Mouse (Mus musculus) cerebellum, adult 11-12 months (tissue): ENCODE data around the gene Rpl41.
"Not testable (repeated sequence)": the region's sequence is repeated elsewhere in the genome, so short reads cannot be mapped to it uniquely, and the experiment has no call there.

ENCODE experiments used
- DNase-seq: peaks from one replicate; pipeline ENCODE4 v3.0.0; 2022

Rpl41 gene

DNA sequence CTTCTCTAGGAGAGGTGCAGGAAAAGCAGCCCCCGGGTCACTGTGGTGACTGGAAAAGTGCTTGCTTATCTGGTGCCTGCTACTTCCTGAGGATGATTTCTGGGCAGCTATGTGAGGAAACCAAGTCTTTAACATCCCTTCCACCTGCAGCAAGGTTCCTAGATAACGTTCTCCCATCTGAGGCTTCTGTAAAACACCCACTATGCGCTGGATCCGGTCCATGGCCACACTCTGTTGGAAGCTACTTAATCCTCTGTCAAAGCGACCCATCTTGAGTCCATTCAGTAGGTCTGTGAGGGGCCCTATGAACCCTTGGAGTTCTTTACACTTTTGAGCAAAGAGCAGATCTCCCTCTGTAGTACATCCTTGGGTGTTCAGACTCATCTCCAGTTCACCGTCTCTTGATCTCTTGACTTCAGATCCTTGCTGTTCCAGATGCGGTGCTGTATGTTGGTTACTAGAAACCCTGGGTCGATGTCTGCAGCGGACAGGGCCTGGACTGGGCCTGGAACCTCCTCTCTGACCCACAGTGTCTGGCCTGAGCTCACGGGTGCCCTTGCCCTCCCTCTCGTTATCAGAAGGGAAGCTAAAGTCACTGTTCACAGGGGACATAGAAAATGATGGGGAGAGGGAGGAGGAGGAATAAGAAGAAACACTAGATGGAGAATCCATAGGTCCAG is 1.2 kb upstream of the Rpl41 start:
- peak; percentile 59 for DNase-seq

DNA sequence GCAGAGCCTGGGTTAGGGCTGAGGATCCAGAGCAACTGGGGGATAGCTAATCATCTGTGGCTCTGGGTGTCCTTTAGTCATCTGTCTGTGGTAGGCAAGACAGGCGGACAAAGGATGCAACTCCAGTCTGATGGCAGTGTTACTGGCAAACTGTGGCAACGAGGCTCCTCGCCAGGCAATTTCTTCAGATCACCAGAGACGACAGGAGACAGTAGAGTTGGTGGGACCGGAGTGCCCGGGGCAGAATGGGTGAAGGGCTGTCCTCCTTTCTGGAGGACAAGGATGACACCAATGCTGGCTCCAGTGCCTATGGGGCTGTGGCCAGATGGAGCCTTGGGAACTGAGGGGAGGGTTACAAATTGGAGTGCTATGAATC is 565 bp upstream of the Rpl41 start:
- DNase-seq = peak; percentile 80

DNA sequence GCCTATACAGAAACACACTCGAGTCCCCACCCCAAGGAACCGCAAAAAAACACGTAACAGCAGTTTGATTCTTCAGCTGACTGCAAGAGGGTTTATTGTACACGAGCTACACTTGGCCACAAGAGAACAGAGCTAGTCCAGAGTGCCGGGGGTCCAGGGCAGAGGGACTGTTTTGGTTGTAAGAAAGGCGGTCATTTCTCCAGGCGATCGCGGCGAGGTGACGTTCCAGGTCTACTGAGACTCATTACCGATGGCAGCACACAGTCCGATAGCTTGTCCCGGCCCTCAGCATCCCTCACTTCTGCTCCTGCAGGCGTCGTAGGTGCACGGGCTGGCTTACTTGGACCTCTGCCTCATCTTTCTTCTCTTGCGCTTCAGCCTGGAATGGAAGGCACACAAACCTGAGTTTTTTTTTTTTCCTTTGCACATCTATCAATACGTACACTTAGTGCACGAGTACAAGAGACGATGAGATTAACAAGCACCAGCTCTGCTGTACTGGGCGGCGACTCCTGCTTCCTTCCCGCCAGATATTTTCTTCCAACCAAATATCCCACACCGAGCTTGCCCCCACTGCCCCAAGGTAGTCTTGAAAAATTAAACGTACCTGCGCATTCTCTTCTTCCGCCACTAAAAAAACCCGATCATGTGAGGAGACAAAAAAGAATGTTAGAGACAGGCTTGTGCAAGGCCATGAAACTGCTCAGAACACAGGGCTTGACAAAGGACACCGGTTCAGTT is 884 bp downstream of the Rpl41 start:
- DNase-seq = not testable (repeated sequence)

DNA sequence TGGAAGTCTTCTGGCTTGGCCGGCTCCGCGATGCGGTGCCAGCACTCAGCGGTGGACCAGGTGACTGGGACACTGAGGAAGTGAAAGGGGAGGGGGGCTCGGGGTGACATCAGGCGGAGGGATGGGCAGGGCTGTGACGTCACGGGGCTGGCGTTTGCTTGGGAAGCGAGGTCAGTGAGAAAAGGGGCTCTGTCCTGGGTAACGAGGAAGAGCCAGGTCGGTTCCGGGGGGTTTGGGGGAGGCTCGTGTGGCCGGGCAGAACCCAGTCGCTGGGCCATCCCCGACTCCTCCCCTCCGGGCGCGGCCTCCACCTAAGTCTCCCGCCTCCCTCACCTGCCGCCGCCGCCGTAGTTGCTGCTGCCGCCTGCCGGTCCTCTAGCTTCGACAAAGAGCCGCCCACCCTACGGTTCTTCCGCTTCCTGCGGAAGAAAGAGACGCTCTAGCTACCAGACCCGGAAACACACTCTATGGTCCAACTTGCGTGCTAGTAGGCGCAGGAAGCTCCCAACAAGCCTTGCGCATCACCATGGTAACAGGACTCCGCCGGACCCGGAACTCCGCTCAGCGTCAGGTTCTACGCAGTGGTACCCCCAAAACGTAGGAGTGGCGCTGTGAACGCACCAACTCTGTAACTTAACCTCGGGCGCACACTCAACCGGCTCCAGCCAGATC is 1.6 kb downstream of the Rpl41 start, which contains the start of gene Zc3h10:
Gene Zc3h10, minus strand, starts transcription at position 414 of the 672 bp plus-strand sequence.
- DNase-seq = peak; percentile 97

DNA sequence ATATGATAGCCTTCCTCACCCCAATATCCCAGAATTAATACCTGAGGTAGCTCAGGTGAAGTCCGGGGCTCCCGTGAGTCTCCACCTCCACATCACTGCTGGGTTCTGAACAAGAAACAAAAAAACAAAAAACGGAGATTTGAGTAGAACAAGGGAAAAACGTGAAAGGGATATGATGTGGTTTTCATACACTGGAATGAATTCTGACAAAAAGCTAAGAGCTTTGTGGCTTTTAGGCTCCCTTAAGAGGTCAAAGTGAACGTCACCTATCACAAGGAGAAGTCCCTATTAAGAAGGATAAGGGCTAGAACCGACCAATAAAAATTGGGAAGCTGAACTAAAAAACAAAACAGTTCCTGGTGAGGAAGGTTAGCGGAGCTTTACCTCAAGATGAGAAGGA is 2.3 kb downstream of the Rpl41 start:
- DNase-seq = no peak

DNA sequence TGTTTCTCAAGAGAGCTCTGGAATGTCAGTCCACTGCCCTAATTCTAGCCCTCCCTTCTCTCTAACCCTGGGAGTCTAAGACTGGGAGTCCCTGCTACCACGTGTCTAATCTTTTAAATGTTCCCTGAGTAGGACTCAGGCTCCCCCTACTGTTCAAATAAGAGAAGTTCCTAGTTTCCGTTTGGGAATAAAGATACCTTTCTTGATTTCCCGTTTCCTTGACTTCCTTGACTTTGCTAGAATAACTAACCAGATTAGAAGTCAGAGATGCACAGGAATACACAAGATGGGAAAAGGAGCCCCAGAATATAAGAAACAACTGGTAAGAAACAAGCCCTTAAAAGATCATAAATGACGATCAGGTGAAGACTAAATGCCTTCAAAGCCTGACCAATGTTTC is 2.7 kb downstream of the Rpl41 start:
- no peak for DNase-seq

DNA sequence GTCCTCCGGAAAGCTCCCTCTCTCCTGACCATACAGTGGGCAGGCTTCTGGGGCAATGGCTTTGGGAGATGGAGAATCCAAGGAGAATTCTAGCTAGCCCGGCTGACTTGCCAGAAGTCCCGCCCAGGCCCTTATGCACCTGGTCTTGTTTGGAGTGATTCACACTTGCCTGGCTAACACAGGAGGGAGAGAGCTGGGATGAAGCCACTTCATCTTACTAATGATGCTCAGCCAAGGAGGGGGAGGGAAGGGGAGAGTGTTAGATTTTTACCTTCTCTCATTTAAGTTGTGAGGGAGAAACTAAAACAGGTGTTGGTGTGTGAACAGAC is 3.6 kb downstream of the Rpl41 start:
- DNase-seq = peak; percentile 54

DNA sequence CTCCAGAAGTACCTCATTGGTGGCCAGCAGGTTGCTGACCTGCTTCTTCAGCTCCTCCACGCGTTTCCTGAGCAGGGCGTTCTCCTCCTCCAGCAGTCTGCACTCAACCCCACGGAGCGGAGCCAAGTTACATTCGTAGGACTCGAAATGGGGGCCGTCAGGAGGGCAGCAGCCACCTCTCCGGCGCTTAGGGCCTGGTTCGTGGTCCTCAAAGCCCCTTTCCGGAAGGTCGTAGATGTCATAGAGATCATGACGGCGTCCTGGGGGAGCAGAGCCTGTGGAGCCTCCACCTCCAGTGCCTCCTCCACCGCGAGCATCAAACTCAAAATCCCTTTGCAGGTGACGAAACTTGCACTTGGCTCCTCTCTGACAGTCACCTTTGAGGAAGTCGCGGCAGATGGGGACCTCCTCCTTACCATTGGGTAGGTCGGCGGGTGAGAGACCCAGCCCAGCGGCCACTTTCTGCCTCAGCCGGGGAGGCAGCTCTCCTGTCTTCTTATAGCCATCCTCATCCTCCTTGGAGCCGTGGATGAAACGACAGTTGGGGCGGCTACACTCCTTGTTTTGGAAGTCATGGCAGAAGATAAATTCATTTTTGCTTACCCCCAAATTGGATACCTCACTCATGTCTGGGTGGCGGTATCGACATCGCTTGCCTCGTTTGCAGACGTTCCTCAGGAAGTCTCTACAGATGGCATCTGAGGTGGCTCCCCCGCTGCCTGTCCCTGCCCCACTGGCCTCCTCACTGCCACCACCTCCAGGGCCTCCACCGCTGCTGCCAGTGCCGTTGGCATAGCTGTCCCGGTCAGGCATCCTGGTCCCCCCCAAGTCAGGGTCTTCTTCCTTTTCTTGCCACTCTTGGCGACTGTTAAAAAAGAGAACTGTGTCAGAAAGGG is 4.2 kb downstream of the Rpl41 start:
- DNase-seq = peak; percentile 59

DNA sequence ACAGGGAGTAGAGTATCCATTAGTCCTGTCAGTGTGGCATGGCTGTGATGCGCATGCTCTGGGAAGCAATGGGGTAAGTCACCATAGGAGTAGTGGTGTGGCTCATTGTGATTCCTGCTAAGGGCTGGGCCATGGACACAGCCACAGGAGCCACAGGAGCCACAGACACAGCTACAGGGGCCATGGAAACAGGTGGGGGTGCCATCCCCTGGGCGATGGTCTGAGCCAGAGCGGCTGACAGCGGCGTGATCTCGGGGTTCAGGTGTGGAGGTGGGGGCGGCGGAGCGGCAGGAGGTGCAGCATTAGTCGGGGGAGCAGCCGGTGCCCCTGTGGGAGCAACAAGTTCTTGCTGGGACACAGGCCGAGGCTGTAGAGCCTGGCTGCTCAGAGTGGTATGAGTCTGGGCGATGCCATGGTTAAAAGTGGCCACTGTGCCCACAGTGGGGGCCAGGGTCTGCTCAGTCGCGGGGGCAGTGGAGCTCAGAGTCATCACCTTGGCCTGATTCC is 4.9 kb downstream of the Rpl41 start:
- DNase-seq = peak; percentile 51

DNA sequence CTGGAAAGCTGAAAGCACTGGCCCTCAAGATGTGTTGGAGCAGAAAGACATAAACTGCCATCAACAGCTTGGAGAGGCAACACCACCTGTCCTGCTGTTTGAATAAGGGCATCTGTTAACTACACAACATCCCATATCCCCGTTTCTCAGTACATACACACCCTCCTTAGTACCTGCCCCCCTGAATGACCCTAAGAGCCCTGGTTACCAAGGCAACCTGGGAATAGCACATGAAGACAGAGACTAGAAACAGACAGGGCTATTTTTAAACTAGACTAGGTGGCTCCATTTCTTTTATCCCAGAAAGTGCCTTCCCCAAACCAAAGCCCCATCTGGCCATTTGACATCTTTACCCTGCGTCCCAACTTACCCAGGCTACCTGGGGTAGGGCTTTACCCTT is 6.0 kb downstream of the Rpl41 start:
- no peak for DNase-seq

DNA sequence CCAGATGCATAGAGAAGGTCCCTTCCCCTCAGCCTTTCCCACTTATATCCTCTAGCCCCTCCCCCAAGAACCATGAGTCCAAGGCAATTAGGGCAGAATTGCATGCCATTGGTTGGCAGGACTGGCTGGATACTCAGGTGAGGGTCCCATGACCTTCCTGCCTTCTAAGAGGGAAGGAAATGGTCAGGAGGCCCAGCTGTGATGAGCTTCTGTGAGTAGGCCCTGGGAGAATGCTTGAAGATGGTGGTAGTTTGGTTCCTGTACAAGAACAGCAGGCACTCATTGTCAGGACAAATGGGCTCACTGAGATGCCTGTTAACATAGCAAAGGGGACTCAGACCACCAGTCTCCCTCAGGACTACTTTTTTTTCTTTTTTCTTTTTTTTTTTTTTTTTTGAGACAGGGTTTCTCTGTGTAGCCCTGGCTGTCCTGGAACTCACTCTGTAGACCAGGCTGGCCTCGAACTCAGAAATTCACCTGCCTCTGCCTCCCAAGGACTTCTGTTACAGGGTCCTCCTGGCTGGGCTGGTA is 10.7 kb downstream of the Rpl41 start:
- DNase-seq = no peak

DNA sequence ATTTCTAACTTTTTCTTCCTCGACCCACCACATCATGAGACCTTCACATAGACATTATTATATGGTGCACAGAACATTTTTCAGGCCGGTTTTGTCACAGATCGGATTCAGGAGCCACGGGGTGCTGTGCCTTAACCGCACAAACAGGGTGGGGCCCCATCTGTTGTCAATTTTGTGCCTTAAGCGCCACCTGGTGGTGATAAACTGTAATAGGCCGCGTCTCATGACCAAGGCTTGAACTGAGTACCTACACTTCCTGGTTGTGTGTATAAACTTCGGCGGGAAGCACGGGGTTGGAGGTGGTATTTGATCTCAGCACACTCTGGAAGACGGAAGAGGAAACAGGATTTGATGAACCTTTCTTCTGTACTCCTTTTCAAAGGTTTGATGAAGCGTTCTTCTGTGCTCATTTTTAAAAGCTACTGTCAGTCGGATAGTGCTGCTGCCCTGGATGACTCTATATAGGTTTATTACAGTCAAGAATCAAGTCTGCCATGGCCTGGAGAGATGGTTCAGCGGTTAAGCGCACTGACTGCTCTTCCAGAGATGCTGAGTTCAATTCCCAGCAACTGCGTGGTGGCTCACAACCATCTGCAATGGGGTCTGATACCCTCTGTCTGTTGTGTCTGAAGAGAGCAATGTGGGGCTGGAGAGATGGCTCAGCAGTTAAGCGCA is 12.7 kb downstream of the Rpl41 start:
- peak; percentile 87 for DNase-seq

DNA sequence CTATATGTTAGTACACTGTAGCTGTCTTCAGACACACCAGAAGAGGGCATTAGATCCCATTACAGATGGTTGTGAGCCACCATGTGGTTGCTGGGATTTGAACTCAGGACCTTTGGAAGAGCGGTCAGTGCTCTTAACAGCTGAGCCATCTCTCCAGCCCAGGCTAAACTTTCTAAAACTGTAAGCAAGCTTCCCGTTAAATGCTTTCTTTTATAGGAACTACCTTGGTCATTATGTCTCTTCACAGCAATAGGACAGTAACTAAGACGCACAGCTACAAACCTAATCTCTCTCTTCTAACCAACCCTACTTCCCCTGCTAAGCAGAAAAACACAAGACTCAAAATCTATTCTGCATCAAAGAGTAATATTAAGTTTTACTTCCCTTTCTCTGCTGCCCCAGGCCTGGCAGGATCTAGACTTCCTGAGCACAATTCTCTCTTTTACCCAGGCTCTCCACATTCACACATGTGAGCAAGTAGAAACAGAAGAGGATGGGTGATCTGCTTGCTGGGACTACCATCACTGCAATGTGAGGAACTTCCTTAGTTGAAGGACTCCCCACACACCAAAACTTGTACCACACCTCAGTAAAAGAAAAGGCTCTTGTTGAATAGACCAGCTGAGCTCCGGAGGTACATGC is 13.4 kb downstream of the Rpl41 start:
- DNase-seq = no peak

DNA sequence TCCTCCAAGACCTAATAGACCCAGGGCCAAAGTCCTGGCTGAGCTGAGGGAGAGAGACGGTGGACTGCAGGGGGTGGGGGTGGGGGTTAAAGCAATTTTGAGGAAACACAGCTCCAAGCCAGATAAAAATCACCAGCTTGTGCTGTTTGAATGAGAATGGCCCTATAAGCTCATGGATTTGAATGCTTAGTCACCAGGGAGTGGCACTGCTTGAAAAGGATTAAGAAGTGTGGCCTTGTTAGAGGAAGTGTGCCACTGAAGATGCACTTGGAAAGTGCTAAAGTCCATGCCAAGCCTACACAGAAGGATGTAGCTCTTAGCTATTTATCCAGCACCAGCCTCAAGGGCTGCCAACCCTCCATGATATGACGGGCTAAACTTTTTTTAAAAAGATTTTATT is 13.9 kb downstream of the Rpl41 start:
- DNase-seq = no peak

DNA sequence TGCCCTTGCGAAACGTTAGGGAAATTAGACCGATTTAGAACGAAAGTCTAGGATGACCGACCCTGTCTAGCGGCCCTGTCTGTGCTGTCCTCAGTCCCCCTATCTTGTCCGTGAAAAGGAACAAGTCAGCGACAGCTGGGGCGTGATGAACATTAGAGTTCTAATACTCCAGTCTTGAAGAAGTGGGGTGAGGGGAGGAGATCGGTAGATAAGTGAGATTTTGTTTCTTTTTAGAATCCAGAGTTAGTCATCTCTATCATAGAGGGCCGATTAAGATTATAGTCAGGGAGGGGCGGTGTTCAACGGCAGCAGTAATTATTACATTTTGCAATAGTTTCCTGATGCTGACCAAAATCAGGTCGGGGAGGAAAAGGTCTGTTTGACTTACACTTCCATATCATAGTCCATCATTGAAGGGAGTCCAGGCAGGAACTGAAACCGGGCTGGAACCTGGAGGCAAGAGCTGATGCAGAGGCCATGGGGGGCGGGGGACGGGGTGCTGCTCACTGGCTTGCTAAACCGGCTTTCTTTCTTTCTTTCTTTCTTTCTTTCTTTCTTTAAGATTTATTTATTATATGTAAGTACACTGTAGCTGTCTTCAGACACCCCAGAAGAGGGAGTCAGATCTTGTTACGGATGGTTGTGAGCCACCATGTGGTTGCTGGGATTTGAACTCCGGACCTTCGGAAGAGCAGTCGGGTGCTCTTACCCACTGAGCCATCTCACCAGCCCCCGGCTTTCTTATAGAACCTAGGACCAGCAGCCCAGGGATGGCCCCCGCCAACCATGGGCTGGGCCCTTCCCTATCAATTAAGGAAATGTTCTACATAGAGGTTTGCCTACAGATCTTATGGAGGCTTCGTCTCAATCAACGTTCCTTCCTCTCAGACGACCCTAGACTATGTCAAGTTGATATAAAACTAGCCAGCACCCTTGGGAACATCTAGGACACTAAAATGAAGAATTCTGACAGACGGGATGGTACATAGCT is 22.4 kb downstream of the Rpl41 start:
- no peak for DNase-seq

DNA sequence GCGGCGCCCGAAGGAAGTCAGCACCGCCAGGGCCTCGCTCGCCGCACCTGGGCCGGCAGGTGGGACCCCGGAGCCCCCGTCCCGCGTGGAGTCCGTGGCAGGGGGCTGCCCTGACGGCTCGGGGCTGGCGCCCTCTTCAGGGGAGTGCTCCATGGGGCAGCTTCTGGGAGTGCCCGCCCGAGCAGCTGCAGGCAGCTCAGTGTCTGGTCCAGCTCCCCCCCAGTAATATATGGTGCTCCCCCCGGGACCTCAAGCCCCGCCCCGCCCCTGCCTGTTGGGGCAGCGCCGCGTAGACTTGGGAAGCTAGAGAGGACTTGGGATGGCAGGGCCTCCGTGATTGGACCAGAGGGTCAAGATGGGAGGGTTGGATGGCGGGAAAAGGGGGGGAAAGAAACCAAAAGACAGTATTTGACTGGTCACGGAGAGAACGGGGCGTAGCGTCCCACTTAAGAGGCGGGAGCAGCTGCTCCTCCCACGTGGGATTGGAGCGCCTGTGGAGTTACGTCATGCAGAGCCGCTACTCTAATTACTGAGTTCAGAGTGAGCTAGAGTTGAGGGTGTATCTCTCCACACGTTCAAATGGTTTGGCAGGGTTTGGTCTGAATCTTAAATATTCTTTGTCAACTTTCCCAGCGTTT is 23.3 kb downstream of the Rpl41 start, which contains the start of gene Esyt1:
Gene Esyt1, minus strand, starts transcription at position 201 of the 638 bp plus-strand sequence.
- DNase-seq = peak; percentile 98

DNA sequence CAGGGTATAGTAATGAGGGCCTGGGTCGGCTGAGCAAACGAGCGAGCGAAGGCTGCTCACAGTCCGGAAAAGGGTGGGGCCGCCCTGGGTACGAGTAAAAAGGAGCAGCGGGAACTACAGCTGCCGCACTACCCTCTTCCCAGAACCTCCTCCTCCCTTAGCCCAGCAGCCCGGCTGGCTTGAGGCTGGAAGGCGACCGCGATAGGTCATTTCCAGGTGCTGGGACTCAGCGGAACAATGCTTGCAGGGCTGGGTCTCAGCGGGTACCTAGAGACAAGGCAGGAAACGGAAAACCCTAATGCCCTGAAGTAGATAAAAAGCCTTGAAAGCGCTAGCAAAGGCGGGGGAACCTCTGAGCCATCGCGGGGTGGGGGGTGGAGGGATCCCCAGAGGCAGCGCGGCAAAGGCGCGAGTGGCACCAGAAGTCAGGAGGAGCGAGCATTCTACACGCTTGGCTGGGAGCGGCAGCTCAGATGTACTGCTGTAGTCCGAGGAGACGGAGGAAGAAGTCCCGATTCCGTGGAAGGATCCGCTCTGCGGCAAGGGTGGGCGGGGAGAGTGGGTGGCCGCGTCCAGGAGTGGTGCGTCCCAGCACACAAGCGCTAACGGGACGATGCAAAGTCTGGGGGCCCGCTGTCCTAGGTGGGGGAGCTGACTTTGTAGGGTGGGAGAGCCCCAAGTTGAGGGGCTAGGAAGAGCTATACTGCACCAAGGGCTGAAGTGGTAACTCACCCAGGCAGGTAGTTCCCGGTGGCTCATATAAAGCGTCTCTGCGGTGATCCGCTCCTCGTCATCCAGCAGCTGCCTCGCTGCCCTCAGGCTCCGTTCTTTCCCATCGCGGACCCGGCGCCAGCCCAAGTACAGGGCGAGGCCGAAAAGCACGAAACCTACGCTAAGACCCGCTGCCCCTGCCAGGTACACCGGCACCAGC is 24.1 kb downstream of the Rpl41 start:
- DNase-seq = peak; percentile 55

DNA sequence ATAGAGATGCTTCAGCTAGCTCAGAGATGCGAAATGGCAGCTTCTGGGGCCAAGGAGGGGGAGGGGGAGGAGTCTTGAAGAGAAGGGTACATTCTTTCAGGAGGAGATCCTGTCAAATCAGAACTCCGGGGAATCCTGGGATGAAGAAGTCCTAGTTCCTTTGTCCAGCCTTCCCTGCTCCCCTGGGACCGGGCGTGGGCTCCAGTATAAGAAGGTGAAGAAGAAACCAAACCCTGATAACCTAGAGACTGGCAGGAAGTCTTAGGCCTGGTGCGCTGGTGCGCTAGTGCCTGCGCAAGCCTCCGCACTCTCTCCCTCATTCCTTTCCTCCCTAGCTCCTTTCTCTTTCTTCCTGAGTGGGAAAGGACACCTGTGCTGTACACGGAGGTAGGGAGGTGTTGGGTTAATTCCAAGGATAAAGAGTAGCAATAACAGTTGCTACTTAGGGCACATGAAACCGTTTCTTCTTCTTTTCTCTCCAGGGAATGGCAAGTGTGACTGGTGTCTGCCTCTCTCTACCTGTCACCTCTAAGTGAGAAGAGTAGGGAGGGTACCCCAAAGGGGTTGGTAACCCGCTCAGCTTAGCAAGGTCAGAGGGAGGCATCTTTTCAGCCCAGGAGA is 24.9 kb downstream of the Rpl41 start:
- no peak for DNase-seq
